Mouse (Mus musculus) yolk sac, embryonic 10.5 days (tissue): ENCODE data around the gene Smg7.

Experiments used
- DNase-seq: peaks from one replicate; pipeline ENCODE4 v3.0.0-alpha.2; 2017; ENCODE audit warnings: low spot score

Gene Smg7

DNA sequence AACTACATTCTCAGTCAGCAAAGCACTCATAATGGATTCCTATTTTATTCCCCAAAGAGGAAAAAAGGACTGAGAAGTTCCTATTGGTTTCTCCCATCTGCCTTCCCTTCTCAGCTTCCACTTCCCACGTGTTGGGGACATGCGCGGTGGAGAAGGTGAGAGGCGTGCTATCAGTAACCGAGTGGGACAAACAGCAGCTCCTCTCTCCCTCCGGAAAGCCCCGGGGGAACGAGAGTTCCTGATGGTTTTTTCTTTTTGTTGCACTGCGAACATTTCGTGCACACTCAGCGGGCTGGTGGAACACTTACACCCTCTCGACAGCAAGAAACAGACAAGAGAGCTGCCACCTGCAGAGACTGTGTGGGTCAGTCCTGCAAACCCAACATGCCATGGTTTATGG, 63.6 kb downstream of the Smg7 start:
- DNase-seq: no peak

DNA sequence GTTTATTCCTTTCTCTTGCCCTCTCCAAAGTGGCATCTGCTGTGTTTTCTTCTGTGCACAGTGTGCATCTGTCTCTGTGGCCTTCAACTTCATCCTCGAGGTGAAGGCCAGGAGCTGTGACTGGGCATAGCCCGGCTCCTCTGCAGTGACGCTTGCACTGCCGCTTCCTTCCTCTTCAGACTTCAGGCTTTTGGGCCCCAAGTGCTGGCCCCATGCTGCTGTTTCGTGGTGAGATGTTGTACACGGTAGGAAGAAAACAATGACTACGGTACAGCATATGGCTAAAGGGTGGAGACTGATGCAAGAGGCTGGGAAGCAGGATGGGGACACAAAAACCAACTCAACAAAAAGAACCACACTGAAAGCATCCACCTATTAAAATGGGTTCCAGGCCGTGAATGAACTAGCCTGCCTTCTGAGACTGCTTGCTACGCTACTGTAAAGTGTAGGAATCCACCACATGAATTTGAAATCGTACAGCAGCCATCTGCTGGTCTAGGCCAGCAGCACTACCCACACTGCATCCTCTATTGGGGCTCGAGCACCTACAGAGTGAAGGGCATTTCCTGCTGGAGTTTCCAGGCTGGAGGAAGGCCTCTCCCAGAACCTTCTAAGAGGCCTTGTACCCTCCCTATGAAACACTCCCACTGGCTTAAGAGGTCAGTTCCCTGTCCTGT, 64.3 kb downstream of the Smg7 start:
- no peak for DNase-seq

- no peak for DNase-seq
Measured at GRCm38 (mm10) chr1:152835061-152835460, 67.4 kb downstream of the Smg7 start.

GRCm38 (mm10) chr1:152832316-152832715, 70.1 kb downstream of the Smg7 start:
- no peak for DNase-seq

GRCm38 (mm10) chr1:152831619-152832018, 70.8 kb downstream of the Smg7 start:
- no peak for DNase-seq

GRCm38 (mm10) chr1:152831003-152831402, 71.4 kb downstream of the Smg7 start:
- no peak for DNase-seq

DNA sequence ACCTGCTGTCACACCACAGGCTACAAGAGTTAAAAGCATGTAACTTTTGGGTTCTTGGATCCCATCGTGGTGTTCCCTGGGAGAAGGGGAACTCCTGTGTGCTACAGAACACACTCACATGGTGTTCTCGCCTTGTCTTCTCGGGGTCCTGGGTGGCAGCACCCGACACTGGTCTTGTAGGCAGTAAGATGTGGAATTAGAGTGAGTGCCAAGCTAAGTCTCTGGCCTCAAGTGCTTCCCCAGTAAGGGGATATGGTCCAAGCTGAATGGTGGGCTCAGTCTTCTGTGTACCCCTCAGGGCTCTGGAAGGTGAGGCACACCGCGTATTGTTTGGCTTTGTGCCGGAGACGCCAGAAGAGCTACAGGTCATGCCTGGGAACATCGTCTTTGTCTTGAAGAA, 72.4 kb downstream of the Smg7 start:
- DNase-seq: no peak

DNA sequence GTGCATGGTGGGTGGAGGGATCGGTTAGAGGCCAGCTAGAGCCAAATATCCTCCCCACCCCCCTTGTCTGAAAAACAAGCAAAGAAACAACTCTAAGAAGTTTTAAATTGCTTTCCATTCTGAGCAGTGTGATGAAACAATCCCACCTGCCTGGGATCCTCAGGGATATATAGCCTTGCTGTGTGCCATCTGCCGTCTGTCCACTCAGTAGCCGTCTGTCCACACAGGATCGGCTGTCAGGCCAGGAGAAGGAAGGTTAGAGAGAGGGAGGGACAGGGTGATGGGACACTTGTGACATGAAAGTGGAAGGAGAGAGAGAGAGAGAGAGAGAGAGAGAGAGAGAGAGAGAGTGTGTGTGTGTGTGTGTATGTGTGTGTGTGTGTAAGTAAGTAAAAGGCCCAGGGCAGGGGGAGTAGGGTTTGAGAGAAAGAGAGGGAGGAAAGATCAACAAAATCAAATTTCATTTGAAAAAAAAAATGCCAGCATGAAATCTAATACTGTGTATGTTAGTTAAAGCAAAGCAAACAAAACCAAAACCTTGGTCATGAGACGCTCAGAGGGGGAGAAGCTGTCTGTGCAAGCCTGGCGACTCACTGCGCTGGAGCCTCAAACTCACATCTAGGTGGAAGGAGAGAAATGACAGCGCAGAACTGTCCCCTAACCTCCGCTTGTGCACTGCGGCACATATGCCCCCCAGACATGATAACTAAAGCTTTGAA, 73.7 kb downstream of the Smg7 start:
- no peak for DNase-seq

GRCm38 (mm10) chr1:152828168-152828567, 74.3 kb downstream of the Smg7 start:
- no peak for DNase-seq

DNA sequence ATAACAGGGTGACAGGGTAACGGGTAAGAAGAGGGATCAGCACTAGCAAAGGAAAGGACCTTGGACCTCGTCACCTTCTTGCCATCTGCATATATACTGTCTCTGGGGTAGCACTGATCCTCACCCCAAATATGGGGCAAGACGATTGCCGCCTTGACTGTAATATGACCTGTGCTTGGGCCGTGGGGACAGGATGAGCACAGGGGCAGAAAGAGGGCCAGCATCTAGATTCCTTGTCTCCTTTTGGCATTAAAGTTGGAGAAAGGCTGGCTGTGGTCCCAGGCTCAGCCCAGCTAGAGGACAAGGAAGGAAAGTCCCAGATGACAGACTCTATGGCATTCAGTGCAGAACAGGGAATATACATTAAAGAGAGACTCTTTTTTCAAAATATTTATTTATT, 76.0 kb downstream of the Smg7 start:
- no peak for DNase-seq

GRCm38 (mm10) chr1:152824206-152824605, 78.2 kb downstream of the Smg7 start:
- no peak for DNase-seq

- DNase-seq: no peak
Measured at GRCm38 (mm10) chr1:152821746-152822145, 80.7 kb downstream of the Smg7 start.

- DNase-seq: no peak
Measured at GRCm38 (mm10) chr1:152820911-152821695, 81.3 kb downstream of the Smg7 start.

GRCm38 (mm10) chr1:152819558-152819957, 82.9 kb downstream of the Smg7 start:
- no peak for DNase-seq

- DNase-seq: no peak
Measured at GRCm38 (mm10) chr1:152817794-152818193, 84.7 kb downstream of the Smg7 start.

DNA sequence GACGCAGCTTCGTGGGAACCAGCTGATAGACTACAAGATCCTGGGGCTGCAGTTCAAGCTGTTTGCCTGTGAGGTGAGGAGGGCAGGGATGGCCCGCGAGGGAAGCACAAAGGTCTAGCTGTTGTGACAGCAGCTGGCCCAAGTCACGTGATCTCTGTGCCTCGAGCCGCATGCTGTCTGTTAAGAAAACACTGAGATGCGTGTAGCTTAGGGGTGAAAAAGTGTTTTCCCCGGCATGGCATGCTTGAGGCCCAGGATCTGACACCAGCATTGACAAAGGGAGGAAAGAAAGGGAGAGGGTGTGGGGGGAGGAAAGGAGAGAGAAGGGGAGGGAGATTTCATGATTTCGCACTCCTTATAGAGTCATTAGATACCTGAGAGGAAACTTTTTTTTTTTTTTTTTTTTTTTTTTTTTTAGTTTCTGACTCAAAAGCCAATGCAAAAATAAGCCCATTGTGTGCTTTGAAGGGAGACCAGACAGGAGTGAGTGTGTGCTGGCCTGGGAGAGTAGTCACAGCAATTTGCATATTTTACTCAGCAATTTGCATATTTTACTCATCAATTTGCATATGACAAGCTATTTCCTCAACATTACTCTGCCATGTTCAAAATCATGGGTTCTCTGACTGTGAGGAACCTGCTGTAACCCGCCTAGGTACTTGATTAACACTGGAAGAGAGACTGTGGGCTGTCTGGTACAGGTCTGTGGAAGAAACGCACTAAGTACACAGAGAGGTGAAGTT, 85.2 kb downstream of the Smg7 start:
- DNase-seq: peak; percentile 72

- DNase-seq: no peak
Measured at GRCm38 (mm10) chr1:152815265-152815701, 87.2 kb downstream of the Smg7 start.

- no peak for DNase-seq
Measured at GRCm38 (mm10) chr1:152810533-152811439, 91.7 kb downstream of the Smg7 start.

DNA sequence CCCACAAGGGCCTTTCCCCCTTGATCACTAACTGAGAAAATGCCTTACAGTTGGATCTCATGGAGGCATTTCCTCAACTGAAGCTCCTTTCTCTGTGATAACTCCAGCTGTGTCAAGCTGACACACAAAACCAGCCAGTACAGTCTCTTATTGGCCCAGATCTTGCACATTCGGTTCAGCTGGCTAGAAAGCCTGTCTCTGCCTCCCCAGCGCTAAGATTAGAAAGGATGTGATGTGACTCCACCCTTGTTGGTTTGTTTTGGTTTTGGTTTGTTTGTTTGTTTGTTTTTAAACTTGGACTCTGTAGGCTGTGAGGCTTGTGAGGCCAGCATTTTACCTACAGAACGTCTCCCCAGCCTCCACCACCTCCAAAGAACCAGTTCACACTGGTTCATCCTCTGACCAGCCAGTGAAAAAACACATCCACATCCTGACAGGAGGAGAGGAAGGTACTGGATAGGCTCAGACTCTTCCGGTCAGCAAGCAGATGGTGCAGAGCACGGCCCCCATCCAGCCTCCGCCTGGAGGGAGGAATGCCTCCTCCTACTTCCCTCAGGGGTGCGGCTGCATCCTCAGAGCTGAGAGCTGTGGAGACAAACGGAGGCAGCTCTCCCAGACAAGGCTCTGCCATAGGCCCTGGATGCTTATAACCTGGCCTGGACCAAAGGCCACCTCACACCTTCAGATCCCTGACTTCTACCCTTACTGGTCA, 92.7 kb downstream of the Smg7 start:
- DNase-seq: no peak

DNA sequence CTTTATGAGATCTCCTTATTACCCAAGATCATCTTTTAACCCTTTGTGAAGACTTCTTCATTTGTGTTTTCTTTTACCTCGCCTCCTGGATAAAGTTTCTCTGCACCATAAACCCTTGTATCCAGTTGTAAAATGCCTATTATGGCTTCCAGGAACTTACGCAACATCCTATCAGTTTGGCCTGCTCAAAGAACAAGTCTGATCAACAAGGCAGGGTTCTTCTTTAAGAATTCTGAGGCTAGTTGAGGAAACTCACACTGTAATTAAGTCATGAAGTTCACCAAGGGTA, 94.1 kb downstream of the Smg7 start:
- no peak for DNase-seq
